Mouse (Mus musculus) brown adipose tissue, adult 24 weeks (tissue): Measurements from ENCODE around the gene Samhd1. TPM values are rescaled to one million over a fixed set of nuclear protein-coding genes. Genes with fewer than 3 reads are reported as not detected.

Experiments used
- H3K27ac ChIP-seq: fragments of 200-500 bp; replicated peaks from 2 replicates; pipeline ENCODE4 v1.5.1; 2012; ENCODE audit warnings: low read depth, mild to moderate bottlenecking, low read length
- H3K4me1 ChIP-seq: fragments of 200-500 bp; 2 replicates; pipeline ENCODE4 v1.6.1; 2012; ENCODE audit warnings: low read length, mixed read lengths; ENCODE audit not compliant: control insufficient read depth, insufficient read depth, insufficient read length
- H3K4me3 ChIP-seq: fragments of 200-500 bp; 2 replicates; pipeline ENCODE4 v1.5.1; 2012; ENCODE audit warnings: low read depth, mild to moderate bottlenecking, low read length, moderate library complexity; ENCODE audit not compliant: insufficient read depth
- polyA plus RNA-seq: library from polyadenylated mRNA; stranded (reverse); fragments of >200 nt; gene quantifications from 2 replicates; pipeline ENCODE4 v1.2.4, GENCODE M21; 2012; ENCODE audit not compliant: missing spikeins, insufficient read depth, insufficient read length

Samhd1 gene
- polyA plus RNA-seq, 1 experiment, result 14.9 TPM

- H3K27ac ChIP-seq, result peak overlapping the region; percentile 85
- peaks cover 56% of the 10 kb centered on the region for H3K4me1 ChIP-seq
These were observed 59.4 kb downstream of the Samhd1 start for GRCm38 (mm10) chr2:157075685-157076084.

DNA sequence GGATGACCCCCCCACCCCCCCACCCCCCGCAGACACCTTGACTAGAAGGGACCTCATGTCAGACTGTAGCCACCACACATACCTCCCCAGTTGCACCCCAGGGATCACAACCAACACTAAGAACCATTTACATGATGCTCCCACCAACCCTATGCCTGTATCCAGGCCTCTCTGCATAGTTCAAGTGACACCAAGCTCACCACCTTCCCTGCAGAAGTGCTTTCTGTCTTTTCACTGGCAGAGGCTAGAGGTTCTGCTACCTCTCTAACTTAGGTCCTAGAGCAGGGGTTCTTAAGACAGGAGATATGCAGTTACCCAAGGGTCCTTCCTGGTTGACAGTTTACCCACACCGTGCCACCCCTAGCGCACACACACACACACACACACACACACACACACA, 59.8 kb downstream of the Samhd1 start:
- Histone ChIP-seq H3K4me1 (peaks cover 61% of the 10 kb centered on the region), H3K27ac (peak overlapping the region; percentile 50), H3K4me3 (peak overlapping the region; percentile 19)

More at GRCm38 (mm10) chr2:157075685-157076084, 59.4 kb downstream of the Samhd1 start:
- H3K4me3 ChIP-seq, result peak overlapping the region; percentile 75

DNA sequence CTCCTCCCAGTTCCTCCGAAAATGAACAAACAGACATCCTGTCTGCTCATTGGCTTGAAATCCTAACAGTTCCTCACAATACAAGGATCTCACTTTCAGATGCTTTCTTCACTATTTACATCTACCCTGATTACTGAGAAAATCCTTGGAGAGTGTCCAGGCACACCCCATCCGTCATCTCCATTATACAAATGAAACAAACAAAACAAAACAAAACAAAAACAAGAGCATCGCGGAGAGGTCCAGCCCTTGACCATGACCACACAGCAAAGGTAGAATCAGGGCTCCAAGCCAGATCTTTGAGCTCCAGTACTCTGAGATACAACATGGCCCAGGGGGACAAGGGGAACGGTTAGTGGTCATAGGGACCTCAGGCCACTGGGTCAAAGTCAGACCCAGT, 60.3 kb downstream of the Samhd1 start:
- peaks cover 64% of the 10 kb centered on the region for H3K4me1 ChIP-seq
- H3K4me3 ChIP-seq, result 0 out of 2 replicates have a peak overlapping the region, but pooled peaks have one; percentile 6
- peak overlapping the region; percentile 48 for H3K27ac ChIP-seq

- Histone ChIP-seq H3K4me1 (peaks cover 69% of the 10 kb centered on the region), H3K27ac (peak overlapping the region; percentile 35)
These were observed 60.8 kb downstream of the Samhd1 start for GRCm38 (mm10) chr2:157074186-157074724.

DNA sequence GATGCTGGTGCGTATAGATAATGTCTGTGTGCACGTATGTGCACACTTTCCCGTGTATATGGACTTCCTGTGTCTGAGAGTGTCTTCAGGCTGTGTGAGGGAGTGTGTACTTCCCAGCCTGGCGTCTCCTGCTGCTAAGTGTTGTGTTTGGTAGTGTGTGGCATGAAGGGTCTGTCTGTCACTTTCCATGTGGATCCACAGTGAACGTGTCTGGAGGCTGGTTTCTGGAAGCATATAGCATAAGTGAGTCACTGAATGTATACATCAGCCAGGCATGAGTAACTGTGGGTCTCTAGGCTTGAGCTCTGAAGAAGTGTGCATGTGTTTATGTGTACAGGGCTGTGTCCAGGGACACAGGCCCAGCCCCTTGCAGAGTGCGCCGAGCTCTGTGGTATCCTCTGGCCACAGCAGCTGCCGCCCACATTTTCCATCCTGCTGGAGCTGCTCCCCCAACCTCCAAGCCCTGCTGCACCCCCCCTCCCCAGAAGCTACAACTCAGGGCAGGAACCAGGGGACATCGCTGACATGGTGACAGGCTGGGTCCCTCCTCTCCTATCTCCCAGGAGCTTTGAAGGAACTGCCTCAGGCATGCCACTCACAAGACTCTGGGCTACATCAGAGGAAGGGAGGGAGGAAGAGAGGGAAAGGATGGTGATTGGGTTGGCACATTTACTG, 61.5 kb downstream of the Samhd1 start:
- no peak overlapping the region; the same call in 1 of the 2 replicates for H3K27ac ChIP-seq
- H3K4me3 ChIP-seq, result no peak overlapping the region
- peaks cover 76% of the 10 kb centered on the region for H3K4me1 ChIP-seq

More at GRCm38 (mm10) chr2:157074186-157074724, 60.8 kb downstream of the Samhd1 start:
- peak overlapping the region; percentile 6; the same call in 1 of the 2 replicates for H3K4me3 ChIP-seq

DNA sequence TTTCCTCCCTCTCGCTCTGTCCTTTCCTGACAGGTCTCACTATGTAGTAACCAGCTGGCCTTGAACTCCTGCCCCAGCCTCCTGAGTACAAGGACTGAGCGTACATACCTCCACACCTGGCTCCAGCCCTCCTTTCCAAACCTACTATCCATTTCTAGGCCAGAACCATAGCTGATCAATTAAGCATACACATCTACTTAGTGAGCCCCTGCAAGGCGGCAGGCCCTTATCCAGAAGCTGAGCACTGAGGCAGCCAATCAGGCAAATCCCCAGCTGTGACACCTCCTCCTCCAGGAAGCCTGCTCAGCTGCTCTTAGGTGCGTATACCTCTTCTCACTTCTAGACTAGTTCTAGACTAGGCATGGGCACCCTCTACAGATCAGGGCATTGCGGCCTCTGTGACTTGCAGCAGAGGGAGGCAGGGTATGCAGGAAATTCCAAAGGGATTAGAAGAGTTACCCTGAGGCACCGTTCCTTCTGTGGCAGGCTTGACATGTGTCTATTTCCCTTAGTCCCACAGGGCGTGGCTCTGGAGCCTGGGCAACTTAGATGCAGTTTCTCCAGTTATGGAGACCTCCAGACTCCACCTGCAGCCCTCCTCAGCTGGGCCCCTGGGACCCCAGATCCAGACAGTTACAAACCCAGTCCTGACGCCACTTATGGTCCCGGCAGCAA, 62.6 kb downstream of the Samhd1 start:
- H3K27ac ChIP-seq, result peak overlapping the region; percentile 74
- peaks cover 76% of the 10 kb centered on the region for H3K4me1 ChIP-seq
- no peak overlapping the region for H3K4me3 ChIP-seq

DNA sequence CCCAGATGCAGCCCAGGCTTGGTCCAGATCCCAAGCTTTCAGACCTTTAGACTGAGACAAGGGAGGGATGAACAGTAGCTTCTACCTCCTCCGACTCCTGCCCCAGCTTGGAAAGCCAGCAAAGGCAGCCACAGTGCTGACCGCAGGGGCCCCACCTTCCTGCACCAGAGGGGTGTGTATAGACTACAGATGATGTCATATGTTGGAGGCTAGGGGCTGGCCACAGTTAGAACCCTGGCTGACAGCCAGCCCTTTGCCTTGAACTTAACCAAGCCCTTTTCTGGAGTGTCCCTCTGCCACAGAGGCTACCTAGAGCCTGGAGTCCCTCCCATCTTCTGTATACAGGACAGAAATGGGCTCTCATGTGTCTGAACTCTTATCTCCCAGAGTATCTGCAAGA, 63.5 kb downstream of the Samhd1 start:
- peak overlapping the region; percentile 74 for H3K27ac ChIP-seq
- H3K4me1 ChIP-seq, result peaks cover 77% of the 10 kb centered on the region
- no peak overlapping the region for H3K4me3 ChIP-seq

- Histone ChIP-seq H3K27ac (peak overlapping the region; percentile 74), H3K4me3 (no peak overlapping the region), H3K4me1 (peaks cover 76% of the 10 kb centered on the region)
These were observed 64.7 kb downstream of the Samhd1 start for GRCm38 (mm10) chr2:157070365-157070764.

DNA sequence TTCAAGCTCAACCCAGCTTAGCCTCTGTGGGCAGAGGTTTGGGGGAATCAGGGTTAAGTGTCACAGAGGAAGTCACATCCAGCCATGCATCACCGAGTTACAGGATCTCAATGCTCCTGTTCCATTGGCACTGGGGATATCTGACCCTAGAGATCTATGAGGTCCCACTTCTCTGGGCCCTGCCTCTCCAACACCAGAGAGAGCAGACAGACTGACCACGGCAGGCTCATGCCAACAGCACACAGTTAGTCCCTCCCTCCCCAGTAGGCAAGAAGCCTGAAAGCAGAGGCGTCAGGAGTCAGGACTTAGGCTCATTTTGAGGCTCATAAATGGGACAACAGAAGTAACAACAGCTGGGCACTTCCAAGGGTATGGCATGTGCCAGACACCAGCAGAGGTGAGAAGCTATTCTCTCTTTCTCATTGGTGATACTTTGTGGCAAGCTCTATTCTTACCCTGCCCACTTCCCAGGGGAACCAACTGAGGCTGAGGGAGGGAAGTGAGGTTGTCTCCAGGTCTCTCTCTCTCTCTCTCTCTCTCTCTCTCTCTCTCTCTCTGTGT, 65.2 kb downstream of the Samhd1 start:
- Histone ChIP-seq H3K4me1 (peaks cover 80% of the 10 kb centered on the region), H3K27ac (peak overlapping the region; percentile 74), H3K4me3 (no peak overlapping the region)

GRCm38 (mm10) chr2:157069355-157069735, 65.7 kb downstream of the Samhd1 start:
- Histone ChIP-seq H3K4me3 (no peak overlapping the region), H3K4me1 (peaks cover 81% of the 10 kb centered on the region)

GRCm38 (mm10) chr2:157068701-157069354, 66.2 kb downstream of the Samhd1 start:
- Histone ChIP-seq H3K27ac (peak overlapping the region; percentile 74), H3K4me3 (no peak overlapping the region), H3K4me1 (peaks cover 81% of the 10 kb centered on the region)

More at GRCm38 (mm10) chr2:157069355-157069735, 65.7 kb downstream of the Samhd1 start:
- H3K27ac ChIP-seq, result peak overlapping the region; percentile 74

DNA sequence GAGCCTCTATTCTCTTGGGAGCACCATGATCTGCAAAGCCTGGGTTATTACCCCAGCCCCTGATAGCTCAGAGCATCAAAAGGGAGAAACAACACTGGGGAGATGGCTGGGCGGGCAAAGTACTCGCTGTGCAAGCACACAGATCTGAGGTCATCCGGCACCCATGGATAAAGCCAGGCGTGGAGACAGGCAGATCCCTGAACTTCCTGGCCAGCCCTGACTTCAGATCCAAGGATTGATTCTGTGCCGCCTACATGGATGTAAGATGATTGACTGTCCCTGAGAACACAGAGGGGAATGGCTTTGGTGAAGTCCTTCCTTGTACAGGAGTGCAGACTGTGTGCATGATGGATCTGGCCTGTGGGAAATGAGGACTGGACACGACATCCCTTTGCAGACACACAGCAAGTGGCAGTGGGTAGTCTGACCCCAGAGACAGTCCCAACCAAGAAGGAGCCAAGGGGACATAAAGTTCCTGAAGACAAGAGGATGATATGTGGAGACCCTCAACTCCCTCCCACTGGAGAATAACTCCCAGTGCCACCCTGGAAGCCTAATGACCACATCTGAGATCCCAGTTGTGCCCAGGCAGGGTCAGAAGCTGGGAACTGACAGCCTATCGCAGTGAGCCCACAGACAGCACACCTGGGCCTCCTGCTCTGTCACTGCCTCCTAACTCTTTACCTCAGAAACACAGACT, 68.2 kb downstream of the Samhd1 start:
- H3K27ac ChIP-seq, result no peak overlapping the region
- H3K4me1 ChIP-seq, result peaks cover 76% of the 10 kb centered on the region
- no peak overlapping the region for H3K4me3 ChIP-seq

DNA sequence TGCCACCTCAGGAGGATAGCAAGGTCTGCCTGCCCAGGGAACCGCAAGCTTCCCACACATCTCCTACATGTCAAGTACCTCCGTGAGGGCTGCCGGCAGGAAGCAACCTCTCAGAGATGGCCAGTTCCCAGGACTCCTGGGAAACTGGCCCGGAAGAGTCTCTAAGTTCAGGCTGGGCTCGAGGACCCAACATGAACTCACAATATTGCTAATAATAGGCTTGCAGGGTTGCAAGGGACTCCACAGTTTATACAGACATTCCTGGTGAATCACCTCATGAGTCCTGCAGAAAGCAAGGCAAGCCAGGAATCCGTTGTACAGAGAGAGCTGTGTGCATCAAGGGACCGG, 69.2 kb downstream of the Samhd1 start:
- peak overlapping the region; percentile 91 for H3K27ac ChIP-seq
- peaks cover 66% of the 10 kb centered on the region for H3K4me1 ChIP-seq
- no peak overlapping the region for H3K4me3 ChIP-seq

DNA sequence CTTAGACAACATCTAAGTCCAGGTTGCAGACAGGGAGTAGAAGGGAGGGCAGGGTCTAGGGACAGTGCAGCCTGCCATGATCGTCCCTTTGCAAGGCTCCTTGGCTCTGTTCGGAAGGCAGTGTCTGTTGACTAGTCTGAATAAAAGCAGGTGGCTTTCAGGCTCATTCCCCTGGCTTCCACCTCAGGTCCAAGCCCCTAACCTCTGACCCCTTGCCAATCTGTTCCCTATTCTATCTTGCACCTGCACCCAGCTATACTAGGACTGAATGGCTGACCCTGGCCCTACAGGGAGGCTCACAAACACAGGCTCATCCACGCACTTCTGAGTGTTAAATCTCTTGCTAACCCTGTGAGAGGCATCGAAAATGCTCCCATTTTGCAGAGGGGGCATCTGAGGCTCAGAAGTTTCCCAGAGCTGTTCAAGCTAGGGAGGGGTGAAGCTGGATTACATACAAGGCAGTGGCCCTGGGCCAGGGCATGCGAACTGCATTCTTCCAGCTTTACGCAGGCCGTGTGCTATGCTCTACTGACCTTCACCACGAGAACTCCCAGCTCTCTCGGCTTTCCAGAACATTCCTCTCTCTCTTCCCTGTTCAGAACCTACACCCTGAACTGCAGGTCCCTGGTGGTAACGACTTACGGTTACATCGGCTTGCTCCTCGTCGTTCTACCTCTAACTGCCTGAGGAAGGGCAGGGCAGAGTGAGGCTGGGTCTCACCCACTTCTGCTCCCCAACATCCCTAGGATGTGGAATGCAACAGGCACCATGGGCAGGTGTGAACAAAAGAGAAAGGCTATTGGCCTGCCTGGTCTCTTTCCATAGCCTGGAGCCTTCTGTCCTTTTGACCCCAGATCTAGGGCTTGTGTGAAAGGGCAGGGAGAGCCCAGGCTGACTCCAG, 69.8 kb downstream of the Samhd1 start:
- Histone ChIP-seq H3K27ac (peak overlapping the region; percentile 91), H3K4me1 (peaks cover 60% of the 10 kb centered on the region), H3K4me3 (no peak overlapping the region)
